Mouse (Mus musculus): ENCODE data around the gene Ide.
A peak's percentile ranks its signal among the peaks of the same experiment; 100 is the strongest.
"Not testable (repeated sequence)": the region's sequence is repeated elsewhere in the genome, so short reads cannot be mapped to it uniquely, and the experiment has no call there.

Ide gene

DNA sequence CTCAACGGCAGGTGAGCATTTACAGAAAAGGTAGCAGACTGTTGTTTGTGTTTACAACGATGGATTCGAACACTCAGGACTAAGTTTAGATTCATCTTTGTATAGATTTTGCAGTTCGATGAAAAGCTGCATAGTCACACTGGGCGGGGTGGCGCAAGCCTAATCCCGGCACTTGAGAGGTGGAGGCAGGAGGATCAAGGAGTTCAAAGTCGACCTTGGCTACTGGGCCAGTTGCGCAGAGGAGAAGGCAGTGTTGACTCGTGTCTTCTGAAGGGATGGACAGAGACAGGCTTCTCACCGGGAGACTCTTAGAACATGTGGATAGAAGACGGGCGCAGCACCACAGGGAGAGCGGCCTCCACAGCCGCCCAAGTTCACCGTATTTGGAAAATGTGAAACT lies 68.5 kb downstream of the Ide start:
- no peak for DNase-seq (ENCODE audit: low read depth, low spot score)

DNA sequence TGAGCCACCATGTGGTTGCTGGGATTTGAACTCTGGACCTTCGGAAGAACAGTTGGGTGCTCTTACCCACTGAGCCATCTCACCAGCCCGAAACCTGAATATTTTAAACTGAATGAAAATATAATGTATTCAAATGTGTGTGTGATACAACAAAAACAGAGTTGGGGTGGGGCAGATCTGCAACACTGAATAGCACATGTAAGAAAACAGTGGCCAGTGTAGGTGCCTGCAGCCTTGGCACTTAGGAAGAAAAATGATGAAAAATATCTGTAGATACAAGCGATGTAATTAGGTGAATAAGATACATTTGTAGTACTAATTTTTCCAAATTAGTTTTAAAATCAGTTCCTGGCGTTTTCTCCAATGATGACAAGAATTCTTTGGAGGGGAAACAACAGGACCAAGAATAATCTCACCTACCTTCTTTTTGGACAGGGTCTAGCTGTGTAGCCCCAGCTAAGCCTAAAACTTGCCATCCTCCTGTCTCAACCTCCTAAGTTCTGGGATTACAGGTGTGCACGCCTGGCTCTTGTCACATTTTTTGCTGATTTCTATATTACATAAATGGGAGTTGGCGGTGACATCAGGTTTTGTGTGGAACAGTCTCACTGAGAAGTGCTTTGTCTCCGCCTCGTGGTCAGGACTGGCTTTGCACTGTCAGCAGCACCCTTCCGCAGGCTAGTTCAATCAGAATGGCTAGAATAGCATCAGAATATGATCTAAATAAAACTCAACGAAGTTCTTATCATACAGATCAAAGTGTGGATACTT lies 72.1 kb downstream of the Ide start:
- DNase-seq (ENCODE audit: low read depth, low spot score): peak; percentile 80

DNA sequence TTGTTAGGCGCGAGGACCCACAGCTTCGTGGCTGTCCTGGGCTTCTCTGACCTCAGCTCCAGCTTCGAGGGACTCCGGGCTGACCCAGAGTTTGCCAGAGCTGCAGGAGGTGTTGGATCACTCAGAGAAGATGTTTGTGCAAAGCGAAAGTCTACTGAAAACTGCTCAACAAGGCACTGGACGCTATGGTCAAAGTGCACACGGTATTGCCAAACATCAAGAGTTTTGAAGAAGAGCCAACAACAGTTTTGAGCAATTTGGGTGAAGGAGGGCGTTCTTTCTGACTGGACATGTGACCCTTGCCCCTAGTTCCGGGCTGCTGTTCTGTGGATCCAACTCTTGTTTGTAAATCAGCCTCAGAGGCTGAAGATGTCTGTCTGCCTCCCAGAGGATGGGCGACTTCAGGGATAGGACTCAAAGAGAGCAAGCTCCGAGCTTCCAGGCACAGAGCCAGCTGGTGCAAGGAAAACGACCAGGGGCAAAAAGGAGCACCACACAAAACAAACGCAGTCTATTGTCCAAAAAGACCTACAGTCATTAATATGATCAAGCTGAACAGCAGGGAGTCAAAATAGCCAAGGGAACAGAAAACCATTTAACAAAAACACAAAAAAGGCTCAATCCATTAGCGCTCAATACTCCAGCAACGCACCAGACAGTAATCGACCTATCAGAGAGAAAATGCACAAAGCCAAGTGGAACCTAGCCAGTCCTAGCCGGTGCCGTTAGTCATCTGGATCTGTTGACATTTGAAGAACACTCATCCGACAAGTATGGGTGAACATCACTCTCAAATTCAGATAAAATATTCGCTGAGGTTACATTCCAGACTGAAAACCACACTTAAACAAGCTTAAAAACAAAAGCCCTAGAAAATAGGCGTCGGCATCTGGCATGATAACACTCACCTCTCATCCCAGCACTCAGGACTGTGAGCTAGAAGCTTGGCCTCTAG lies 73.4 kb downstream of the Ide start:
- peak; percentile 44 for DNase-seq (ENCODE audit: low read depth, low spot score)

DNA sequence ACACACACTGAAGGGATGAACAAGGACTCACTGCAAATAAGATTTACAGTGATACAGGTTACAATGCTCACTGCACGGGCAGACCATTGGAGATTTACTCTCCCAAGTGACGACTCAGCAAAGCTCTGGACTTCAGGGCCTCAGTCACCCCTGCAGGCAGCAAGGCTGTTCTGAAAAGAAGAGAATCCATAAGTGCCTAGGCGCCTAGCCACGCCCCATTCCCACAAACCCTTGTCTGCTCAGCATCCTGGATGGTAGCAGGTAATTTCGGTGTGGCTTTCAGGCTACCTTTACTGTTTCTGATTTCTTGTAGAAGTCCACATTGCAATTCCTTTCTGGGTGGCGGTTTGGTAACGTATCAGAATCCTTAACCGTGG lies 74.1 kb downstream of the Ide start:
- no peak for DNase-seq (ENCODE audit: low read depth, low spot score)

DNA sequence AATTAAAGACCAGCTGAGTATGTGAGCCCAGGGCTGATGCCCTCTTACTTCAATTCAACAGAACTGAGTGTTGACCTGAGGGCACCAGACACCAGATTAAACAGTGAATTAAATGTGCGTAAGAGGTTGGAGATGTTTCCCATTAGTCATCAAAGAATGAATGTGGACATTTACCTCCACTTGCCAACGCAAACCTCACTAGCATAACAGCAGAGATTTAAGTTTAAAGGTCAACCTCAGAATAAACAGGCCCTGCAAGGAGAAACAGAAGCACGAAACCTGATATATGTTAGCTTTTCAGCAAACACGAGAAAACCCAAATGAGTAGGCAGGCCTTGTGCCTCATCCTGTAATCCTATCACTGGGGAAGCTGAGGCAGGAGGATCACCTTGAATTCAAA lies 75.3 kb downstream of the Ide start:
- no peak for DNase-seq (ENCODE audit: low read depth, low spot score)

DNA sequence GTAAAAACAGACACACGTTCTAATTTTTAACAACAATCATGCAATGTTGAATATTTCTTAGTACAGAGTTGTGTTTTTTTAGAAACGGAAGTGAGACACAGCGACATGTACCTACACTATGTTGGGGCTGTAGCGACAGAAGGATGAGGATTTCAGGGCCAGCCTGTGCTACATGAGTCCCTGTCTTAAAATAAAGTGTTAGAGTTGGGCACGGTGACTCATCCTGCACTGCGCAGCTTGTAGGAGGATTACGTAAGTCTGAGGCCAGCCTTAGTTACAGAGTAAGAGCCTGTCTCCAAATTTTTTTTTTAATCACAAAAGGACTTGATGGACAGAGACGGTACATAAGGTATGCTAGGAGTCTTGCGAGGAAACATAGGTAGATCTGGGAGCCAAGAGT lies 82.3 kb downstream of the Ide start:
- DNase-seq (ENCODE audit: low read depth, low spot score): no peak

DNA sequence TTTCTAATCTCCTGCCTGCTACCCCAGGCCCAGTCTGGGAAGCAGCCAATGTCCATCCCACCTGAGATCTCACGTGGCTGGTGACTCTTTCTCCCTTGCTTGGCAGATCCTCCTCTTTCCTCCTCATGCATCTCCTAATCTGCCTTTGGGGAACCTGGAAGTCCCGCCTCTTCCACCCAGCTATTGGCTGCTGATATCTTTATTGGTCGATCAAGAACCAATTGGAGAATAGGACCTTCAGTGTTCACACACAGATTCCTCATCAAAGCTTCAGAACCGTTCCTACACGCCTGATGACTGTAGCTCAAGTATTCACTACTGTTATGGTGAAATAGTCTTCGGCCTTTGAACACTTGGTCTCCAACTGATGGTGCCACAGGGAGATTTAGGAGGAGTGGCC lies 85.5 kb downstream of the Ide start:
- no peak for DNase-seq (ENCODE audit: low read depth, low spot score)

DNA sequence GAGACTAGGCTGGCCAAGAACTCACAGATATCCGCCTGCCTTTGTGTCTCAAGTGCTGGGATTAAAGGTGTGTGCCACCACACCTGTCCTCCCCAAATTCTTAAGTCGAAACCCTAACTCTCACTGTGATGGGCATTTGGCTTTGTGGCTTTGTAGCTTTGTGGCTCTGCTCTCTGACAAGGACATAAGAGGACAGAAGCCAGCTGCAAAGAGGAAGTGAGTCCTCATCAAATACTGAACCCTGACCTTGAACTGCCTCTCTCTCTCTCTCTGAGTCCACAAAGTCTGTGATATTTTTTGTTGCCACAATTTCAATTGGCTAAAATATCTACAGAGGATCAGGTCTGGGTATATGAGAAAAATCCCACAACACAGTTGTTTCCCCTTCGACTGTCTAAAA lies 89.5 kb downstream of the Ide start:
- no peak for DNase-seq (ENCODE audit: low read depth, low spot score)

DNA sequence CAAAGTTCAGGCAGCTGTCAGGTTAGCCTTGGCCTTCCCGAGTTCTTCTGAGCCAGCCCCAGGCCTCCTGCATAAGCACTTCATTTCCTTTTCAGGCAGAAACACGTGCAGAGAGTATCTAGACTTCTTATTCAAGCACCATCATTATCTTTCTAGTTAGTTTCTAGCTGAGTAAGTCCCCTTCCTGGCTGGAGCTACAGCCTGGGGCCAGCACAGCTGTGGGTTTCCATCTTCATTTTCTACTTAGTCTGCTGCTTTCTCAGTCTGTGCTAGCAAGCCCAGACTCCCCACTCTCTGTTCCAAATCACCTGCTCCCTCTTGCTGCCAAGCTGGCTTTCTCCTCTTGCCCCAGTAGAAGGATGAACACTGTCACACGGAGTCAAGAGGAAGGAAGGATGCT lies 90.8 kb downstream of the Ide start:
- no peak for DNase-seq (ENCODE audit: low read depth, low spot score)

DNA sequence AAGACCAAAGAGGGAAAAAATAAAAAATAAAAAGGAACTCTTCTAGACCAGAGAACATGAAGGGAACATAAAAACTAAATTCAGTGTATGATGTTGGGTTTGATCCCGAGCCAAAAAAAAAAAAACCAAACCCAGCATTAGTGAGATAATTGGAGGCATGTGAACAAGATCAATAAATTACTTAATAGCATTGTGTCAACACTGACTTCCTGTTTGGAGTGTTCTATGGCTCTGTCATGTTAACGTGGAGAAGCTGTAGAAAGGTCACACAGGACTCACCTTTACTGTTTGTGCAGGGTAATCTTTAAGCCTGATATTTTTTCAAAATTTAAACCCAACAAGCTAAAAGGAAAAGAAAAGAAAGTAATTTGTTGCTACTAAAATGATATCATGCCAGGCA lies 94.9 kb downstream of the Ide start:
- DNase-seq (ENCODE audit: low read depth, low spot score): no peak

DNA sequence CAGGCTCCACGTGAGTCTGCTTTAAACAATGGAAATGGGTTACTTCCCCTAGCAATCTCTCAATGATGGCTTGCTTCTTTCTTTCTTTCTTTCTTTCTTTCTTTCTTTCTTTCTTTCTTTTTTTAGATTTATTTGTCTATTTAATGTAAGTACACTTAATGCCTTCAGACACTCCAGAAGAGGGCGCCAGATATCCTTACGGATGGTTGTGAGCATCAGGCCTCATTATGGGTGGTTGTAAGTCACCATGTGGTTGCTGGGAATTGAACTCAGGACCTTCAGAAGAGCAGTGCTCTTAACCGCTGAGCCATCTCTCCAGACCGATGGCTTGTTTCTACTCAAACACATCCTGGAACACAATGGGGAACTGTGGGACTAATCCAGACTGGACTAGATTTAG lies 96.5 kb downstream of the Ide start:
- DNase-seq (ENCODE audit: low read depth, low spot score): no peak

DNA sequence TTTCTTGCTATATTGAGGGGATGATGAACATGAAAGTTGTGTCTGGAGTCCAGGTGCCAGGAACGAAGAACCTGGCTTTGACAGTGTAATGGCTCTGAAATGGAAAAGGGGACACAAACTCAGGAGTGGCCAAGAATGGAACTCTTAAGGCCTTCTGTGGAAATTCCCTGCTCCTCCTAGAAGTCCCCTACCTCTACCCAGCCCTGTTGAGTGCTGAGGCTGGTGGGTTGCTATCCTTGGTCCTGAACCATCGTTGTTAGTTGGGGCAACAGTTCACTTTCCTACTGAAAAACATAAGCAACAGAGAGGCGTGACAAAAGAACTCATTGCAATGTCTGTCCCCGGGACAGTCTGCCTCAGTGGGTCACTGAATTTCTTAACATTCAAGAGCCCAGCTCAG lies 98.6 kb downstream of the Ide start:
- DNase-seq (ENCODE audit: low read depth, low spot score): no peak

DNA sequence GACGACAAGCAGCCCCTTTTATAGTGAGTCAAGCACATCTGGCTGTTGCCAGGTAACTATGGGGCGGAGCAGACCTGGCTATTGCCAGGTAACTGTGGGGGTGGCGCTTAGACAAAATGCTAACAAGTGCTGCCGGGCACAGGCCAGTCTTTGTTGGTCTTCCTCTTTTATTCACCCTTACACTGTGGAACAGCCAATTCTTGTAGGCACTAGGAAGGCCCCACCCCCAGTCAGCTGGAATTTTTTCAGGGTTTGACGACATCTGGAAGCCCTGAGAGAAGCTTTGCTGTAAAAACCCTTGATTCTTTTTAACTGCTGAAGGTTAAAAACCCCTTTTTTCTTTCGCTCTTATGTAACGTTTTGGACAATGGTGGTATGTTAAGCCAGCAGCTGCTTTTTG lies 99.0 kb downstream of the Ide start:
- DNase-seq (ENCODE audit: low read depth, low spot score): no peak

DNA sequence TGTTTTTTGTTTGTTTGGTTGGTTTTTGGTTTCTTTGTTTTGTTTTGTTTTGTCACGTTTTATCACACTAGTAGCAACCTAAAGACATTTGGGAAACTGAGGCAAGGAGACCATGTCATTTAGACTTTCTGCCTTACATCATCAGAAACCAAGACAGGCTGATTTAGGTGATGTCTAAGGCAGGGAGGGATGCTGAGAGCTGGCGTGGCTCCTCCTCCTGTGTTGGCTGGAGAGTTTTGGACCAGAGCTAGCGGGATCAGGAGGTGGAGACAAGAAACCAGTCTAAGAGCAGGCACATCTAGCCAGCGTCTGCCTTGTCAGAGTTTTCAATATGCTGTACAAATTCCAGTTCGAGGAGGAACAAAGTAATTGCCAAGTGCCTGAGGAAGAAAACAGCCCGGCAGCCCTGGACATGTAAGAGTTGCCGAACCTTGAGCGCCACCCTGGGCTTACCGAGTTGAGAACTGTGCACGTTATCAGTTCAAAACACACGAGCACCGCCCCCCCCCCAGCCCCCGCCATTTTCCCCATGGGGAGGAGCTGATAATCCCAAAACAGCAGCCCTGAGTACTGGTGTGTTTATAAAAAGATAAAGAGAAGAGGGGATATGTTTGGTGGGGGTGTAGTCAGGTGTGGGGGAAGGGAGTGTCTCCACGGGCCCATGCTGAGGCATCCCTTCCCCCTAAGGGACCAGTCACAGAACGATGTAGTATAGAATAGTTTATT lies 99.8 kb downstream of the Ide start:
- no peak for DNase-seq (ENCODE audit: low read depth, low spot score)

DNA sequence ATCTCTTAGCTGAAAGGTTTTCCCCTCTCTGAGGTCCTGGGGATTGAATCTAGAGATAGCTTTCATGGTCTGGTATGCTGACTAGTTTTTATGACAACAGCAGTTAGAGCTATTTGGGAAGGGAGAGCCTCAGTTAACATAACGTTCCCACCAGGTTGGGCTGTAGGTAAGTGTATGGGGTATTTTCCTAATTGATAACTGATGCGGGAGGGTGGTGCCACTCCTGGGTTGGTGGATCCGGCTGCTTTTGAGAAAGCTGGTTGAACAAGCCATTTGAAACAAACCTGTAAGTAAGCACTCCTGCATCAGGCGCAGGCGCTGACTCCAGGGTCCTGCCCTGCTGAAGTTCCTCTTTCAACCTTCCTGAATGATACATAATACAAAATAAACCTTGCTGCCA lies 100.3 kb downstream of the Ide start:
- DNase-seq (ENCODE audit: low read depth, low spot score): no peak

DNA sequence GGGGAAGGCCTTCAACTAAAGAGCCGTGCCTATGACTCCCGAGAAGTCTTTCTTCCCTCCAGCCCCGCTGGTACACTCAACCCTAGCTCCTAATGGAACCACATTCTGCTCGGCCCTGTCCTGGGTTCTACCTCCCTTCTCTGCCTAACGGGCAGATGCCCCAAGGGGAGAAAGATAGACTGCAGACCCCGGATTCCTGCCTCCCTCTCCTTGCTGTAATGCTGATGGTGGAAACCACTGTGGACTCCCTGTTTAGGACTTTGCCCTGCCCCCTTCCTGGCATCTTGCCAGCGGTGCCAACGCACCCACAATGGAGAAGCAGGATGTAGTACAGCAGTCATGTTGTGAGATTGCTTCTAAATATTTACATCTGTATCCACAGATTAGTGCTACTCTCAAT lies 101.8 kb downstream of the Ide start:
- no peak for DNase-seq (ENCODE audit: low read depth, low spot score)

DNA sequence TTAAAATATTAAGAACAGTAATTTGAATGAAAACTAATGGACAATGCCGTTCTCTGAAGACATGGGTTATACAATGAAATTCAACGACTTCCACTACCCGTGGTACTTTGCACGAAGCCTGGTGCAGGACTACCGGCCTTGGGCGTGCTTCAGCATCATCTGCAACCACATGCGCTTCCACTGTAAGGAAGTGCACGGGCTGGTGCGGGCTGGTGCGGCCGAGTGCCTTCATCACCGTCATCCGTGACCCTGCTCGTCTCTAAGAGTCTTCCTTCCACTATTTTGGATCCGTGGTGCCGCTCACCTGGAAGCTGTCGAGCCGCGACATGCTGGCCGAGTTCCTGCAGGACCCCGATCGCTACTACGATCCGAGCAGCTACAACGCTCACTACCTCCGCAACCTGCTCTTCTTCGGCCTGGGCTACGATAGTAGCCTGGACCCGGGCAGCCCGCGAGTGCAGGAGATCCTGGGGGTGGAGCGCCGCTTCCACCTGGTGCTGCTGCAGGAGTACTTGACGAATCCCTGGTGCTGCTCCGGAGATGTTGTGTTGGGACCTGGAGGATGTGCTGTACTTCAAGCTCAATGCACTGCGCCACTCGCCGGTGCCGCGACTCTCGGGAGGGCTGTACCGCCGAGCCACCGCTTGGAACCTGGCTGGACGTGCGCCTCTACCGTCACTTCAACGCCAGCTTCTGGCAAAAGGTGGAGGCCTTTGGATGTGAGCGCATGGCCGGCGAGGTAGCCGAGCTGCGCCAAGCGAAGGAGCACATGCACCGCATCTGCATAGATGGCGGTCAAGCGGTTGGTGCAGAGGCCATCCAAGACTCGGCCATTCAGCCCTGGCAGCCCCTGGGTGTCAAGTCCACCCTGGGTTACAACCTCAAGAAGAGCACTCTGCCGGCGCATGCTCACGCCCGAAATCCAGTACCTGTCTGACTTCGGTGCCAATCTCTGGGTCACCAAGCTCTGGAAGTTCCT lies 103.8 kb downstream of the Ide start:
- no peak for DNase-seq (ENCODE audit: low read depth, low spot score)

DNA sequence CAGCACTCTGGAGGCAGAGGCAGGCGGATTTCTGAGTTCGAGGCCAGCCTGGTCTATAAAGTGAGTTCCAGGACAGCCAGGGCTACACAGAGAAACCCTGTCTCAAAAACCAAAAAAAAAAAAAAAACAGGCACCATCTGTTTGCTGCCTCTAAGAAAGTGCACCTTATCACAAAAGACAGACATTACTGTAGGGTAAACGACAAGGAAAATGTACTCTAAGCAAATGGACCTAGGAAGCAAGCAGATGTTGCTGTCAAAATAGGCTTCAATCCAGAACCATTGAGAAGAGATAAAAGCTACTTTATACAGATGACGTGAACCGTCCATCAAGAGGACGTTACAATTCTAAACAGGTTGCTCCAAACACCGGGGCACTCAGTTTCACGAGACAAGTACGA lies 105.1 kb downstream of the Ide start:
- DNase-seq (ENCODE audit: low read depth, low spot score): not testable (repeated sequence)

DNA sequence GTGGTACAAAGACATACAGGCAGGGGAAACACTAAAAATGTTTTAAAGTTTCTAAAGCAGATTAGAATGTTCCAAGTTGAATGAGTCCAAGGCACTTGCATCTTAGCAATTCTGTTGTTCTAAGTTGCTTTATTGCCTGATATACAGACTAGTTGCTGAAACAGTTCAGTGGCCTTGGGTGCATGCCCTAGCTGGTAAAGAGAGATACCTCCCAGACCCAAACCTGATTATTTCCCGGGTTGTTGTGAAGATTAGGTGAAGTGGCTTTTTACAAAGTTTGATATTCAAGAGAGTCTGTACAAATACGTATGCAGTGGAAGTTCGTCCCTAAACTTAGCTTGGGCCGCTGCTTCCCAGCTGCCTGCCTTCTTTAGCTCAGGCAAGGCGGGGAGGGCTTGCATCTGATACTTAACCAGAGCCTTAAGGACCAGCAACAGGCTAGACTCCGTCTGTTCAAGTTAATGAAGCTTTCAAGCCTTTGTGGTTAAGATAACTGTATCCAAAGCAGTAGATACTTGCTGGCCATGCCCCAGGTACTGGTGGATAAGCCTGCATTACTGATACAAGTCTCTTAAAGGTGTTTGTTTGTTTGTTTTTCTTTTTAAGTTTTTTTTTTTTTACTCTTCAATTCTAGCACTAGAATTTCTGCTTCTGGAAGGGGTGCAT lies 112.3 kb downstream of the Ide start:
- no peak for DNase-seq (ENCODE audit: low read depth, low spot score)
